Mouse (Mus musculus): ENCODE data around the gene Rnf214.
"Not testable (repeated sequence)": the region's sequence is repeated elsewhere in the genome, so short reads cannot be mapped to it uniquely, and the experiment has no call there.

Rnf214 gene

GRCm38 (mm10) chr9:45849528-45850408, 56.9 kb downstream of the Rnf214 start:
- DNase-seq = no peak

GRCm38 (mm10) chr9:45846891-45847460, 59.7 kb downstream of the Rnf214 start:
- DNase-seq = no peak

- DNase-seq = not testable (repeated sequence)
These were observed 60.5 kb downstream of the Rnf214 start for GRCm38 (mm10) chr9:45846176-45846575.

GRCm38 (mm10) chr9:45845541-45845940, 61.2 kb downstream of the Rnf214 start:
- no peak for DNase-seq

GRCm38 (mm10) chr9:45843780-45844179, 62.9 kb downstream of the Rnf214 start:
- DNase-seq = no peak

GRCm38 (mm10) chr9:45843007-45843406, 63.7 kb downstream of the Rnf214 start:
- no peak for DNase-seq

- no peak for DNase-seq
These were observed 65.3 kb downstream of the Rnf214 start for GRCm38 (mm10) chr9:45841458-45841857.

- DNase-seq = no peak
These were observed 66.4 kb downstream of the Rnf214 start for GRCm38 (mm10) chr9:45840331-45840730.

- DNase-seq = no peak
These were observed 66.8 kb downstream of the Rnf214 start for GRCm38 (mm10) chr9:45839982-45840300.

- DNase-seq = no peak
These were observed 67.4 kb downstream of the Rnf214 start for GRCm38 (mm10) chr9:45839139-45839981.

GRCm38 (mm10) chr9:45838434-45839138, 68.1 kb downstream of the Rnf214 start, which contains the start of gene Bace1:
Bace1 (plus strand) TSS chr9:45838580.
- peak; percentile 82 for DNase-seq

GRCm38 (mm10) chr9:45838069-45838433, 68.7 kb downstream of the Rnf214 start:
- no peak for DNase-seq

GRCm38 (mm10) chr9:45833461-45833860, 73.2 kb downstream of the Rnf214 start:
- no peak for DNase-seq

GRCm38 (mm10) chr9:45832898-45833297, 73.8 kb downstream of the Rnf214 start:
- DNase-seq = no peak

GRCm38 (mm10) chr9:45829107-45829506, 77.6 kb downstream of the Rnf214 start:
- DNase-seq = peak; percentile 64

GRCm38 (mm10) chr9:45828291-45828963, 78.3 kb downstream of the Rnf214 start, which contains the start of gene Cep164:
Cep164 (minus strand) TSS chr9:45828691.
- DNase-seq = peak; percentile 80

GRCm38 (mm10) chr9:45827663-45828290, 78.9 kb downstream of the Rnf214 start:
- no peak for DNase-seq

GRCm38 (mm10) chr9:45818406-45819011, 88.2 kb downstream of the Rnf214 start:
- peak; percentile 55 for DNase-seq

- DNase-seq = no peak
These were observed 91.2 kb downstream of the Rnf214 start for GRCm38 (mm10) chr9:45815525-45815924.

- DNase-seq = peak; percentile 42
These were observed 91.6 kb downstream of the Rnf214 start for GRCm38 (mm10) chr9:45815113-45815512.
